Mouse (Mus musculus) megakaryocyte, embryonic 14.5 days (primary cell): ENCODE results near the gene Znfx1.

Experiments used
- FLI1 ChIP-seq: IDR thresholded peaks from 2 replicates; pipeline ENCODE4 v1.6.1; 2012; ENCODE audit warnings: low read length, inconsistent platforms, mixed read lengths
- GATA1 ChIP-seq: IDR thresholded peaks from 3 replicates; pipeline ENCODE4 v1.6.1; 2012; ENCODE audit warnings: mixed read lengths, low read length, inconsistent platforms, borderline replicate concordance

GRCm38 (mm10) chr2:166995796-166996532 lies 66.9 kb downstream of the Znfx1 start, which contains the start of gene Stau1:
- TF ChIP-seq GATA1: no peak
- TF ChIP-seq FLI1: no peak
